Mouse (Mus musculus): Measurements from ENCODE around the gene Gpr3.

Gene Gpr3

DNA sequence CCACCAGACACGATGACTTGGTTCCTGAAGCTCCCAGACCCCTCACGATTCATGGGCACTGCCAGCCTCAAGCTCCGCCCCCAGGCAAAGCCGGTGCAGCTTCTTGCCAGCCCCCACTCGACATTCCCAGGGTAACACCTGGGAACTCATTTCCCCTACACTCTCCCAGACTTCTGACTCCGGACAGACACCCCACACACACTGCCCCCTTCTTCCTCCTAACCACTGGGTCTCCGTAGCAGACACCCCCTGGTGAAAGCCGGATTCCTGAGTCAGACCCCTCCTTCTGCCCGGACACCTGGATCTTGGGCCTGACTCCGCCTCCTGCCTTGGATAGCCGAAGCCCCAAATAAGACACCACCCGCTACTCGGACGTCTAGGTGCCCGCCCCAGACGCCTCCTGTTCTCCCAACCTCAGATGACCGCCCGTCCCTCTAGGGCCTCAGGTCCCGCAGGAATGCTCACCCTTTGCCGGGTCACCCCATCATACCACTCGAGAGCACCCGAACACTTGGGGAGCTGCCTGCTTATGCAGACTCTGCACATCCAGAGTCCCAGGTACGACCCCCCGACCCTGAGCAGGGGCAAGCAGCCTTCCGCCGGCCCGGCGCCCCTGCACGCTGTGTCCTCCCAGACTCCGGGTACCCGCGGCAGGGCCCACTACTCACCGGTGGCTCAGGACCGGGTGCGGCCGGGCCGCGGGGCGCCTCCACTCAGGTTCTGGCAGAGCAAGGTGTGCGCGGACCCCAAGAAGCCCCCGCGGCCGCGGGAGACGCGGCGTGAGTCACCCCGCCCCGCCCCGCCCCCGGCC is at the start of gene Gpr3, which contains the start of gene Cd164l2:
Gene Gpr3 (minus strand): TSS at position 786 of the 811 bp plus-strand sequence.
Gene Cd164l2 (plus strand): TSS at position 381 of the 811 bp plus-strand sequence.
- no peak for DNase-seq (ENCODE audit: low read depth)

DNA sequence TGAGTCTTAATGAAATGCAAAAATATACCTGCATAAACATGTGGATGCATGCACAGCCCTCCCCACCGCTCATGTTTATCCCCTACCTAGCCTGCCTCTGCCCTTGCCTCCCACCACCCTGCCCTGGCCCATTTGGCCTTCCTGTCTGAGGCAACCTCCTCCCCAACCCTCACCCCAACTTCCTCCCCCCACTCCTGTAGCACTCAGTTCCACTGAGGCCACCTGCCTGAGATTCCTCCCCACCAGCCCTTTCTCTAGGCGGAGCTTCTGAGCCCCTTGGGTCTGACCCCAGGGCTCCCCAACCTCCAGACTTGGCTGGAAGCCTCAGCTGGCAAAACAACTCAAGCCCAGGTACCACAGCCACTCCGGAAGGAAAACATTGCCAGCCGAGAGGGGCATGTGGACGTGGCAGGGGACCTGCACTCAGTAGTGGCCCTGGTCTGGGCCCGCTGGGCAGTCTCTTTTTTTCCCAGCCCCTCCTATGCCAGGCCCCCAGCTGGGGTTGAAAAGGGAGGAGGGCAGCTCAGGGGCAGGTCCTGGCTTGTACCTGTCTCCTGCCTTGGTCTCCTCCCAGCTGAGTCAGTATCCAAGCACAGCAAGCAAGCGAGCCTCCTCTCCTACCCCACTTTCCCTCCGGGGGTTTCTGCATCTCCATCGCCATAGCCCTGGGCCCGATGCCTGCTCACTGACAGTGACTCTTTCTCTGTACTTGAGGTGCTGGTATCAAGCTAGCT is 49.5 kb upstream of the Gpr3 start:
- peak; percentile 44 for DNase-seq (ENCODE audit: low read depth)

DNA sequence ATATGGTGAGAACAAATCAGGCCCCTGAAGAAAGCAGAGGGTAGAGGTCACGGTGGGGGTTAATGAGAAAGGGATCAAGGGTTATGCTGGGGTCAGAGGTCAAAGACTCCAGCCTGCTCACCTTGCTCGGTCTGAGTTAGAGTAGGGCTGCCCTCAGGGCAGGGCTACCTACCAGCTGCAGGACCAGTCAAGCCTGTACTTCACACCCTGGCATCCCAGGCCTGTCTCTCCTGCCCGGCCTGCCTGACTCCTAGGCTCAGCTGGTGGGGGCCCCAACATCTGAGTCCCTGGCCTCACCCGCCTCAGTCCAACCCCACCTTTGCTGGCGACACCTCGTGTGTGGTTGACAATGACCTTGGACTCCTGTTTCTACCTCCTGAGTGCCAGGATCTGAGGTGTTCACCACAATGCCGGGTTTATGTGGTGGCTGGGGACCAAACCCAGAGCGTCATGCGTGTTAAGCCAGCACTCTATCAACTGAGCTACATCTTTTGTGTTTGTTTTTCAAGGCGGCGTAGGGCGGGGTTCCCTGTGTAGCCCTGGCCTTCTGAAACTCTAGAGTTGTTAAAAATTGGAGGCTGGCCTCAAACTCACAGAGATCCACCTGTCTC is 45.6 kb upstream of the Gpr3 start:
- DNase-seq (ENCODE audit: low read depth), result no peak

DNA sequence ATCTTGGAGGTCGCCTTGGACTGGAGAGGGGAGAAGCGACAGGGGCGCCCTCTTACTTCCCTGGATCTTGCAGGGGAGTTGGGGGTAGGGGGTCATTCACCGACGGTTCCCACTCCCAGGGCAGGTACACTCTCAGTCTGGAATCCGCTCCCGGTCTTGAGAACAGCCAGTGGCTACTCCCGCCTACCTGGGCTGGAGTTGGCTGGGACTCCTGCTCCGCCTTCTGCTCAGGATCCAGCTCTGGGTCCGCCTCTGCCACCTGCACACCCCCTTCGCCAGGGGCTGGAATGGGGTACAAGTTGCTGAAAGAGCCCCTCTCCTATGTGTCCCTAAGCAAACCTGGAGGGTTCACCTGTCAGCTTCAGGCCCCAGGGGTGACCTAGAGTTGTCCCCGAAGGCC is 44.9 kb upstream of the Gpr3 start:
- DNase-seq (ENCODE audit: low read depth), result no peak

DNA sequence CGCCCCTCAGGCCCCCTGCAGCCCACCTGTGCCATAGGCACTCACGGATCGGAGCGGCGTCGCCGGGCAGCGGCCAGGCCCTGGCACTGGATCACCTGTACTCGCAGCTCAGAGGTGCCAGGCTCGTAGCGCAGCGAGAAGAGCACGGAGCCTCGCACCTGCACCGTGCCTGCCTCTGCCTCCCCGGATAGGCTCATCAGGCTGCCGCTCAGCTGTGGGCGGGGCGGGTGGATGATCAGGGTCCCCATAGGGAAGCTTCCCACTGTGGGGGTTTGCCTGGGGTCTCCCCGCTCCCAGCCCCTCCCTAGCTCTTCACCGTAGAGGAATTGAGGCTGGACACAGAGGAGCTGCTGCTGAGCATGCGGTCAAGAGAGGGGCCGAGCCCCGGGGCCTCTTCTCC is 44.5 kb upstream of the Gpr3 start:
- DNase-seq (ENCODE audit: low read depth), result no peak

DNA sequence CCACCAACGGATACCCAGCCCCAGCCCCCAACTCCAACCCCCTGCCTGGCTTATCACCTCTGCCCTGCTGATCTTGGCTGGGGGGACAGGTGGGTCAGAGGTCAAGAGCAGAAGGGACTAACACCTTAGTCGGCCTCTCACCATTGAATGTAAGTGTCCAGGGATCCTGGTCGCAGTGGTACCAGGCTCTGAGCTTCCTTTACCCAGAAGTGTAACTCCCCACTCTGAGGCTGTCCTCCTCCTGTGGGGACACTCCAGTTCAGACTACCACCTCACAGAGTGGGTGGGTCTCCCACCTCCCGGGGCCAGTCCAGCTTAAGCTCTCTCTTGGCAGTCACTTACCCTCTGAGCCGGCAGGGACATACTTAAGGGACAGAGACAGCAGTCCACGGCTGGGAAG is 43.1 kb upstream of the Gpr3 start:
- no peak for DNase-seq (ENCODE audit: low read depth)

DNA sequence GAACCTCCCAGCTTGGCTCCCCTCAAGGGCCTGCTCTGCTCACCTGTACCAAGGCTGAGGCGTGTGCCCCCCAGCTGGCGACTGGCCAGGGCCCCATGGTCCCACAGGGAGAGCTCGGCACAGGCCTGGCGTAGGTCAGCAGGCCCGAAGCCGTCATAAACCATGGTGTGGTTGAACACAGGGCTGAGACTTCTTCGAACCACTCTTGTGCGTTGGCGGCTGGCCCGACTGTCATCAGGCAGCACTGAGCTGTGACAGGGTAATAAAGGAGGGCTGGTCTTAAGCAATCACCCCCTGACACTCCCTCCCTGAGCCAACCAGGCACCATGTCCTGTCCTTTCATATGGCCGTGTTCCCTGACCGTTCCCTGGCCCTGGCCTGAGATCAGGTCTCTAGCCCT is 41.1 kb upstream of the Gpr3 start:
- no peak for DNase-seq (ENCODE audit: low read depth)

DNA sequence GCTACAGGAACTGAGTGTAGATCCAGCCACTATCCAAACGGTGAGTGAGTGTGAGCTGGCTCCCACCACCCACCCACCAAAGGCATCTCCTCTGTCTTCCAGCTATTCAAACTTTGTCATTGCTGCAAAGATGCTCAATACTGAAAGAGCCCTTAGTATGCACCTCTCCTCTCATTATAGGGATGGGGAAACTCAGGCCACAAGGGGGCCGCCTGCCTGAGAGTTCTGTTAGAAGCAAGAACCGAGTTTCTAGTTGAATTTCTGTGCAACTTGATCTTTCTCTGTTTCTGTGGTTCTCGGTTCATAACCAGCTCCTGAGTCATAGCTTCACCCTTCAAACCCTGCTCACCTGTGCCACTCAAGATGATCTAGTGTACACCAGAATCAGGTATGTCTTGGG is 39.8 kb upstream of the Gpr3 start:
- no peak for DNase-seq (ENCODE audit: low read depth)

DNA sequence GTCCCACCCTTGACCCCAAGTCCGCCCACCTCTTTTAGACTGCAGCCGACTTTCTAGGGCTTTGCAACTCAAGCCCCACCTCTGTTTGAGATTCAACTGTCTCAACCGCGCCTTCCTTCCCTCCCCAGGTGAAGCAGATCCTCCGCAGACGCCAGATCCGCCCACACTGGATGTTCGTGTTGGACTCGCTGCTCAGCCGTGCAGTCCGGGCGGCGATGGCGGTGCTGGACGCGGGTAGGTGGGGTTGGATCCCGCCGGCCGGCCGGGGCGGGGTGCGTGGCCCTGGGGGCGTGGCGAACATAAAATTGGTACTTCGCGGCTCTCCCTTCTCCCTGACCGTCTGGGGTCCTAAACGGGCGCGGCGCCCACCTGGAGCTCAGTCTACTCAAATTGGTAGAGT is 38.9 kb upstream of the Gpr3 start:
- no peak for DNase-seq (ENCODE audit: low read depth)

DNA sequence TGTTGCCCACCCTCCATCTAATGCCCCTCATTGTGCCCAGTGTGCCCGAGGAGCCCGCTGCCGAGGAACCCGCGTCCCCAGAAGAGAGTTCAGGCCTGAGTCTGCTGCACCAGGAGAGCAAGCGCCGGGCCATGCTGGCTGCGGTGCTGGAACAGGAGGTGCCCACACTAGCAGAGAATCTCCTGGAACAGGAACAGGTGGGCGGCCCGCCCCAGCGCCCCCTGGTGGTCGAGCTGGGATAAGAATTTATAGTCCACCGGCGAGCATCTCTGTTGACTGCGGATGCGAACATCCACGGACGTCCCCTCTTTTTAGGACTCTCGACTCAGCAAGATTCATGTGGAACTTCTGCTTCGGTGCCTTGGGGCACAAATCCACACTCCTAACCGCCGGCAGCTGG is 38.3 kb upstream of the Gpr3 start:
- DNase-seq (ENCODE audit: low read depth), result peak; percentile 46

DNA sequence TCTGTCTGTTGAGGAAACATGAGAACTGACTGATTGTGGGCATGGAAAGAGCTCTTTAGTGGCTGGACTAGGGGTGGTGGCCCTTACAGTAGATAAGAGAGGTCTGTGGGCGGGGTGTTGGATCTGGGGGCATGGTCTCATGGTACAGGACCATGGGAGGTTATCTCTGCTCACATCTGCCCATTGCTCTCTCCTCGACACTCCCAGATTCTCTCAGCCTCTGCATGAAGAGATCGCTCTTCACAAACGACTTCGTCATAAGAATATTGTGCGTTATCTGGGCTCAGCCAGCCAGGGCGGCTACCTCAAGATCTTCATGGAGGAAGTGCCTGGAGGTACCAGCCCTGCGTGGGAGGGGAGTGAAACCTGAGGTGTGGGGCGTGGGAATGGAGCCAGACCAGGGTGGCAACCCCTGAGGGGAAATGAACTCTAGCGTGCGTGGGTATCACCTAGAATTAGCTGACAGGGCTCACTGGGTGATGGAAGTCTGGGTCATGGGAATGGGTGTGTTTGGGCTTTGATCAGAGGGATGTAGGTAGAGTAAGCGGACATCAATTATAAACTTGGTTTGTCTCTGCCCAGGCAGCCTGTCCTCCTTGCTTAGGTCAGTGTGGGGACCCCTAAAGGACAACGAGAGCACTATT is 35.6 kb upstream of the Gpr3 start:
- peak; percentile 52 for DNase-seq (ENCODE audit: low read depth)

DNA sequence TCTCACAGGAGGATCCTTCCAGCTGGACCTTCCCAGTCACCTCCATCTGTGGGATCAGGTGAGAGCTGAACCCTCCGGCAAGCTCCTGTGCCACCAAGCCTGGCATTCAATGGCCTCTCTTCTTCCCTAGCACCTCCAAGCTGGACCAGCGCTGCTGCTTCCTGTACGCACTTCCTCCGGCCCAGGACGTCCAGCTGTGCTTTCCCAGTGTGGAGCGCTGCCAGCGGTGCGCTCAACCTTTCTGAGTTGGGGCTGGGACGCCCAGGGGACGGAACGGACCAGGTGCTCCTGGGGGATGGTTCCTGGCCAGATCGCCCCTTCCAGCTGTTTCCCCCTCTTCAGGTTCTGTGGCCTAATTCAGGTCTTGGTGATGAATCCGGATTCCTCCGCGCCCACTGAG is 34.7 kb upstream of the Gpr3 start:
- DNase-seq (ENCODE audit: low read depth), result no peak

DNA sequence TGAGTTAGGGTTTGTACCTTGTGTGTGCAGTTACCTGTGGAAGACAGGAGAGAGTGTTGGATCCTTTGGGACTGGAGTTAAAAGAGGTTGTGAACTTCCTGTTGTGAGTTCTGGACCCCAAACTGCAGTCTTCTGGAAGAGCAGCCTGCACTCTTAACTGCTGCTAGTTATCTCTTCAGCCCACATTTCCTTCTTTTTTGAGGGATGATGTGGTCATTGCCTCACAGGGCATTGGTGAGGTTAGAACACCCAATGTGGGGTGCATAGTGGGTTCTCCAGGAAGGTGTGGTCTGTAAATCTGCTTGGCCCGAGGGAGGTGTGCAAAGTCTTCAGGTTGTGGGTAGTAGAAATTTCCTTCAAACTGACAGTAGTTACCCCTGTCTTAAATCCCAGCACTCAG is 32.0 kb upstream of the Gpr3 start:
- DNase-seq (ENCODE audit: low read depth), result peak; percentile 91

DNA sequence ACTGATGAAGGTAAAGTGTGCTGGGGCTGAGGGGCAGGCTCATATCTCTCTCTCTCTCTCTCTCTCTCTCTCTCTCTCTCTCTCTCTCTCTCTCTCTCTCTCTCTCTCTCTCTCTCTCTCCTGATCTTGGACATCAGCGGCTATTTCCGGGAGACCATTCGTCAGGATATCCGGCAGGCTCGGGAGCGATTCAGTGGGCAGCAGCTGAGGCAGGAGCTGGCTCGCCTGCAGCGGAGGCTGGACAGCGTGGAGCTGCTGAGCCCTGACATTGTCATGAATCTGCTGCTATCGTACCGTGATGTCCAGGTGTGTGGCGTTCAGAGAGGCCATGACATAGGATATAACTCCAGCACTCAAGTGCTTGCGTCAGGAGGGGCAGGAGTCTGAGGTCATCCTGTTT is 31.2 kb upstream of the Gpr3 start:
- no peak for DNase-seq (ENCODE audit: low read depth)

DNA sequence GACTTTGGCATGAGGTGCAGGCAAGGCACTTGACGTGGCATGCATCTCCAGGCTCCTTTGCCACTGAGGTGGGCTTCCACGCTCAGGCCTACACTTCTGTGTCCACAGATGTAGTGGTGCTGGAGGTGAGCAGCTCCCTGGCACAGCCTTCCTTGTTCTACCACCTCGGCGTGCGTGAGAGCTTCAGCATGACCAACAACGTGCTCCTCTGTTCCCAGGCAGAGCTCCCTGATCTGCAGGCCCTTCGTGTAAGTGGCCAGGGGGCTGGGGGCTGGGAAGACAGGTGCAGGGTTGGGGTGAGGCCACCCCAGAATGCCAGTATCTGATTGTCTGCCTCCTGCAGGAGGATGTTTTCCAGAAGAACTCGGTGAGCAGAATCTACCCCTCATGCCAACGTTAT is 30.4 kb upstream of the Gpr3 start:
- no peak for DNase-seq (ENCODE audit: low read depth)

DNA sequence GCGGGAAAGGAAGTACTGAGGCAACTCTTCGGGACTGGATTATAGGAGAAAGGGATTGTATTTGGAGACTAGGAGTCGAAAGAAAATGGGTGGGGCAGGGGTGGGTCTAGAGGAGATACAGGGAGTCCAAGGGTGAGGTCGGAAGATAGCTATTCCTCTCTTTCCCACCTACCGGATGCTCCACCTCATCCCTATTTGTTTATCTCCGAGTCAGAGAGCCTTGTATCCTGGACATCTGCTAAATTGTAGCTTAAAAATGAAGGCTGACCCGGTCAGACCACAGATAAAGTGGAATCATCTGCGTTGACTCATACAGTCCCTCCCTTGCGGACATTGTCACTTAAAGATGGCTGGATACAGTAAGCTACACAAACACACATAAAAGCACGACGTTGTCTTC is 29.6 kb upstream of the Gpr3 start:
- DNase-seq (ENCODE audit: low read depth), result peak; percentile 43

DNA sequence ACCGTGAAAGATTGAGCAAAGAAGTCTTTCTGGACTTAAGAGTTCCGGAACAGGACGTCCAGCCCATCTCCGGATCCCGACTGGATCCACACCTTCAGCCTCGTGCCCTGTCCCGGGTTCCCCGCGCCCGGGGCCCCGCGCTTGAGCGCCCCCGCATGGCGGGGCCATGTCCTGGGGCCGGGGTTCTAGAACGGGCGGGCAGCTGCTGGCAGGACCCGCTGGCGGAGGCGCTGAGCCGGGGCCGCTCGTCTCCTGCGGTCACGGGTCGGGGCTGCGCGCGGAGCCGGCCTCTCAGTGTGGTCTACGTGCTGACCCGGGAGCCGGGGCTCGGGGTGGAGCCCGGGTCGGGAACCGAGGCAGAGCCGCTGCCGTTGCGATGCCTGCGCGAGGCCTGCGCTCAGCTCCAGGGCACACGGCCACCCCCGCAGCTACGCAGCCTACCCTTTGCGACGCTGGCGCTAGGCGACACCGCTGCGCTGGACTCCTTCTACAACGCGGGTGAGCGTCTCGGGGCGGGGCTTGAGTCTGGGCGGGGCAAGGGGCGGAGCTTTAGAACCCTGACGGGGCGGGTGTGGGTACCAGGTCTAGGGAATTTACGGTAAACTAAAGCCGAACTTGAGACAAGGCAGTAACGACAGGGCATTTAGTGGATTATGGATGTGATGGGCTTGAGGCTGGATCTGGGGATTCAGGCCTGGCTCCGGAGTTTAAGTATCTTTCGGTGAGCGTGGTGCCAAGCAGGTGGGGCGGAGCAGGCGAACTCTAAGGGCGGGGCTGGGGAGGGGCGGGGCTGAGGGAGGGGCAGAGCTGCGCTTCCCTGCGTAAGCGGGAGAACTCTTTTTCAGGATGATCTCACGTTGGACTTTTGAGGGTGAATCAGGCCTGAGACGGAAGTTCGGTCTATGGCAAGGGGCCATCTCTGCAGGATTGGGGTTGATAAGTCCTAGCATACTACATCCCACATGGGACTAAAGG is 28.9 kb upstream of the Gpr3 start:
- DNase-seq (ENCODE audit: low read depth), result peak; percentile 93

DNA sequence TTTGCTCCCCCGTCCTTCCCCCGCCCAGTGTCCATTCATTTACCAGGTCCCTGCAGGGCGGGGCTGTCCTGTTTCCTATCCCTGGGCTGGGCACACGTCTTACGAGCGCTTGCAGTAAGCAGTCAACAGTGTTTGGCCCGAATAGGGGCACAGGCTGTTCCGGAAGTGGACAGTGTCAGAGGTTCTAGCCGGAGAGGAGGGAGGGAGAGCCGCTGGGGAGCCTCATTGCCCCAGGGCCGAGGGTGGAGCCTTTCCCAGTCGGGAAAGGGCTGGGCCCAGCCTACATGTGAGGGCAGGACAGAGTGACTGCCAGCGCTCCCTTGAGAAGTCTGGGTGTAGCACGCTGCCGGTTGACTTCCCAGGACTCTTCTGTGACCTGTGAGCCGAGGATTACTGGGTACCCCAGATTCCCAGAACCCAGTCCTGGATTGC is 28.2 kb upstream of the Gpr3 start, which contains the start of gene Map3k6:
Gene Map3k6 (plus strand): TSS at position 329 of the 432 bp plus-strand sequence.
- DNase-seq (ENCODE audit: low read depth), result peak; percentile 90

DNA sequence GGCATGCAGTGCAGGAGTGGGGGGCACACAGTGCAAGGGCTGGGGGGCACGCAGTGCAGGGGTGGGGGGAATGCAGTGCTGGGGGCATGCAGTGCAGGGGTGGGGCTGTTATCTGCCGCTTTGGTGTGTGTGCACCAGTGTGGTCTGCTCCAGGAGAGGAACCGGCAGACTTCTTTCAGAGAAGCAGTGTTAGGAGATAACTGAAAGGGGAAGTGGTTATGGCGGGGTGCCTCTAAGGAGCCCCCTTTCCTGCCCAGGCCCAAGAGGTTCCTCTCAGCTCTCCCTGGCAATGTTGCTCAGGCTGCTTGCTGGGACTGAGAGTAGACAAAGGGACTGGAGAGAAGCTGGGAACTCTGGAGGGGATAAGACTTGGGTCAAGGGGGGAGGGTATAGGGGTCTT is 25.6 kb upstream of the Gpr3 start:
- peak; percentile 91 for DNase-seq (ENCODE audit: low read depth)

DNA sequence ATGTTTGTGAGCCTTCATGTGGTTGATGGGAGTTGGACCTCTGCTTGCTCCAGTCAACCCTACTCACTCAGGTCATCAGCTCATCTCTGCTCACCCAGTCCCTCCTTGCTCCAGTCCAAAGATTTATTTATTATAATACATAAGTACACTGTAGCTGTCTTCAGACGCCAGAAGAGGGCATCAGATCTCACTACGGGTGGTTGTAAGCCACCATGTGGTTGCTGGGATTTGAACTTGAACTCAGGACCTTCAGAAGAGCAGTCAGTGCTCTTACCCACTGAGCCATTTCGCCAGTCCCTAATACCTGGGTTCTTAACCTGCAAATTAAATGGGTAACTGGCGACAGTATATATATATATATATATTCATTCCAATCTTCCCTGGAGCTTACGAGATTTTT is 23.1 kb upstream of the Gpr3 start:
- DNase-seq (ENCODE audit: low read depth), result peak; percentile 54

DNA sequence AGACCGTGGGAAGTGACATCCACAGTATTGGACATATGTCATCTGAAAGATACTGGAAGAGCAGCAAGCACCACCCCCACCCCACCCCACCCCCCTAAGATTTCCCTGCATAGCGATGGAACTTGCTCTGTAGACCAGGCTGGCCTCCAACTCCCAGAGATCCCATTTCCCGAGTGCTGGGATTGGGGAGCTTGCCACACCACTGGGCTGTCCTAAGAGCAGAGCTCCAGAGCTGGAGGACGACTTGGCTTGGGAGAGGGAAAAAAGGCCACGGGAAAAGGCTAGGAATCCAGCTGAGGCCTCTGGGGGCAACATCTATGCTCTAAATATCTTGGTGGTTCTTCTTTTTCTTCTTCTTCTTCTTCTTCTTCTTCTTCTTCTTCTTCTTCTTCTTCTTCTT is 22.4 kb upstream of the Gpr3 start:
- no peak for DNase-seq (ENCODE audit: low read depth)
